Comparison of ENCODE assay signal across 27 mouse cellular contexts in genomic region chr9:114387086-114387485, GRCm38 (mm10). TPM values are rescaled to one million over a fixed set of nuclear protein-coding genes. Genes with fewer than 3 reads are reported as not detected.
"Had no signal": no experiment of that assay in that cellular context is flagged by ENCODE, and none has a peak within 500 bp of the region (broad histone marks: within the 10 kb centered on the region; RNA-seq: fewer than 3 reads in every experiment).

No protein-coding gene starts in this region.

- DNase-seq: lung, adult 18-20 months; lung, embryonic 14.5 days; lung, postnatal 10 days; lung, postnatal 4 days; midbrain, embryonic 14.5 days; retina, postnatal 1 day; right cerebral cortex, adult 18-20 months; right cerebral cortex, postnatal 25 days; right cerebral cortex, postnatal 4 days; spleen, adult 18-20 months; thymus, adult 2 months; thymus, postnatal 25 days; thymus, postnatal 4 days had no signal

RNA-seq across cellular contexts. Expression of gene Bcl2a1c, which starts 57.2 kb away (rescaled TPM):
- total RNA-seq: megakaryocyte, adult 5-6 weeks; megakaryocyte-erythroid progenitor cell, adult 5-6 weeks had no signal
- polyA plus RNA-seq: lung, embryonic 14.5 days; lung, embryonic 16.5 days; midbrain, embryonic 10.5 days; midbrain, embryonic 12.5 days; midbrain, embryonic 14.5 days; midbrain, embryonic 16.5 days; myocyte; neural tube, embryonic 11.5 days; neural tube, embryonic 13.5 days; neural tube, embryonic 15.5 days; small intestine, adult 2 months; stomach, embryonic 14.5 days; stomach, embryonic 16.5 days; thymus, adult 2 months; urinary bladder, adult 2 months had no signal
